Mouse (Mus musculus) mouse trophoblast stem cell (cell line): ENCODE data around the gene Dhdds.

Experiments used
- in situ Hi-C, 2 experiments: fragments of 300-500 bp; cut with MseI, MboI; formaldehyde crosslinking; loops; 2 replicates in 1 of 2; 3 replicates in 1 of 2; pipeline ENCODE4 v1.15.1; 2025

Dhdds gene

DNA sequence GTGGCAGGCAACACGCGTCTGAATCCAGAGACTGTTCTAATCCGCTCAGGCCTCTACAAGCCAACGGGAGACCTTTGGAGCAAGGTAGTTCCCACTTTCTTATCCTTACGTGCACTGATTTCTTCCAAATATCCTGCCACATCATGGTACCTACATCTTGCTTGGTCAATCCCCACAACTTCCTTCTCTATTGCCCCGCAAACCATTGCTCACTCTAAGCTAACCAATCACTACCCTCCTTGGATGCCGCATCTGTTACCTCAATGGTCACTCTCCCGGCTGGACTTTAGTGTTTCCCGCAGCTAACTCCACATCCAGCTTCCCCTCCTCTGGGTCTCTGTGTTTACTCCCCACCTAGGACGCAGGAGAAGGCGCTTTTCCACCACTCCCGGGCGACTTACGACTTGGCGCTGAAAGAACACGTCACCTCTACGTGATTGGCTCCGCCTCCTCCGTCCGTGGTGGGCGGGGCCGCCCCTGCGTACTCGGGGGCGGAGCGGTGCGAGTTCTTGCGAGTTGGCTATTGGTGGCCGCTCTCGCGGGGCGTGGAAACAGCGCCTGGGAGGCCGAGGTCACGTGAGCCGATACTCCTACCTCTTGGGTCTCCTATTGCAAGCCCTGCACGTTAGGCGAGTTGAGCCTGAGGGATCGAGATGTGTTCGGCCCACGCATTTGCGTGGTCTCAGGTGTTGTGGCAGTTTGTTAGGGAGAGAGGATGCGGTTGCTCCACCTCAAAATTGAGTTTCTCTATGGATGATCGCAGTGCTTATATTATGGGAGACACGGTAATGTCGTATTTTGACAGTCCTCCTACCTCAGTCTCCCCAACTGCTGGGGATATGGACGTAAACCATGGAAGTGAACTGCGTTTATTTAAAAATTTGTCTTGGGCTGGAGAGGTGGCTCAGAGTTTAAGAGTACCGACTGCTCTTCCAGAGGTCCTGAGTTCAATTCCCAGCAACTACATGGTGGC, at the start of gene Dhdds:
TSS of gene Dhdds (minus strand) at position 453 of the 973 bp plus-strand sequence.
- in situ Hi-C loops = no loop called here

GRCm38 (mm10) chr4:134047648-134048047, 46.9 kb upstream of the Dhdds start:
- in situ Hi-C loops = no loop called here

GRCm38 (mm10) chr4:134043041-134043440, 42.3 kb upstream of the Dhdds start:
- in situ Hi-C loops = no loop called here

- in situ Hi-C loops = no loop called here
Observed at GRCm38 (mm10) chr4:134041317-134042123, 40.8 kb upstream of the Dhdds start.

DNA sequence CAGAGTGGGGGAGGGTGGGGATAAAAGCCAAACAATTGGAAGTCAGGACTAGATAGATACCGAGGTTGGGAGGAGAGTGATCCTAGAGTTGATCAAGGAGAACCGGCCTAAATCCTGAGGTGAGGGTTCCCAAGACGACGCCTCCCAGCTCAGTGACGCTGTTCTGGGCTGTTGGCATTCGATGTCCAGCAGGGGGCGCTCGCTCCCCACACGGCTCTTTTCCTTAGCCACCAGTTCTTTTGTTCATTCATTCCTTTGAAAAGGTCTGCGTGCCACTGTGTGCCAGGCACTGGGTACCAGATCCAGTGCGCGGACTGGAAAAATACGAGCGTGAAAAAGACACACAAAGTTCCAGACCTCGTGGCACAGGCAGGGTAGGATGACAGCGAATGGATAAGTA, 35.2 kb upstream of the Dhdds start:
- in situ Hi-C loops = loop anchor here in 1 of 2 experiments (5.0 kb wide), 1 partner anchor 41 kb away; no protein-coding TSS in a partner anchor

GRCm38 (mm10) chr4:134025802-134026201, 25.1 kb upstream of the Dhdds start:
- in situ Hi-C loops = no loop called here

GRCm38 (mm10) chr4:134020621-134021020, 19.9 kb upstream of the Dhdds start:
- in situ Hi-C loops = no loop called here

GRCm38 (mm10) chr4:134019641-134020351, 19.1 kb upstream of the Dhdds start:
- in situ Hi-C loops = no loop called here

DNA sequence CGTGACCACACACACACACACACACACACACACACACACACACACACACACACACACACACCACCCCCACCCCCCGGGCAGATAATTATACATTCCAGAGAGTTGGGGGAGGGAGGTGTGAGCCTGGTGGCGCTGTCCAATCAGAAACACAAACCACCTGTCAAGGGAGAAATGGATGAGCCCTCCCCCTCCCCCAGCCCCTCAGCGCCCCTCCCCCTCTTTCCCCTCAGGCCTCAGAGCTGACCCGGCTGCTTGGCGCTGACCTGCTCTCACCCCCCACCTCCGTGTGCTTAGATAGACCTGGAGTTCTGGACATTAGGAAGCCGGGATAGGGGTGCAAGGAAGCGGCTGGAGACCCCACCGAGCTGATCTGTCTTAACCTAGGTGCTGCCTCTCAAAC, 18.5 kb upstream of the Dhdds start:
- in situ Hi-C loops = no loop called here

- in situ Hi-C loops = no loop called here
Observed at GRCm38 (mm10) chr4:134018779-134019145, 18.0 kb upstream of the Dhdds start, which contains the start of gene Lin28a. Gene Lin28a (minus strand): TSS chr4:134018841.

GRCm38 (mm10) chr4:134018038-134018778, 17.5 kb upstream of the Dhdds start:
- in situ Hi-C loops = no loop called here

GRCm38 (mm10) chr4:134017201-134017865, 16.6 kb upstream of the Dhdds start:
- in situ Hi-C loops = no loop called here

- in situ Hi-C loops = no loop called here
Observed at GRCm38 (mm10) chr4:134016767-134017166, 16.0 kb upstream of the Dhdds start.

DNA sequence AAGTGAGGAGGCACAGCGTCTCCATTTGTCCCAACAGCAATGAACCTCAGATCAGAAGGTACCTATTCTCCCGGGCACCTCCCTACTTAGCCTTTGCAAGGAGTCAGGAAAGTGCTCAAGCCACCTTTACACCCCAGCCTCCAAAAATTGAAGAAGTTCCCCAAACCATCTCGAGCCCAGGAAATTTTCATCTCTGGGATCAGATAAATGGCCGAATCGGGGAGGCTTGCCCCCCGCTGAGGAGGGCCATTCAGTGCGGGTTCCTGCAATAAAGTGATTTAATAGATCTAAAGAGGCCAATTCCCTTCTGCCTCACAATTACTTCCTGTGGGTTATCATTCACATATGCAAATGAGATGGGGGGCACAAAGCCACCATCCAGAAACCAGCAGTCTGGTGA, 15.5 kb upstream of the Dhdds start:
- in situ Hi-C loops = no loop called here

- in situ Hi-C loops = no loop called here
Observed at GRCm38 (mm10) chr4:134012858-134013528, 12.3 kb upstream of the Dhdds start.

DNA sequence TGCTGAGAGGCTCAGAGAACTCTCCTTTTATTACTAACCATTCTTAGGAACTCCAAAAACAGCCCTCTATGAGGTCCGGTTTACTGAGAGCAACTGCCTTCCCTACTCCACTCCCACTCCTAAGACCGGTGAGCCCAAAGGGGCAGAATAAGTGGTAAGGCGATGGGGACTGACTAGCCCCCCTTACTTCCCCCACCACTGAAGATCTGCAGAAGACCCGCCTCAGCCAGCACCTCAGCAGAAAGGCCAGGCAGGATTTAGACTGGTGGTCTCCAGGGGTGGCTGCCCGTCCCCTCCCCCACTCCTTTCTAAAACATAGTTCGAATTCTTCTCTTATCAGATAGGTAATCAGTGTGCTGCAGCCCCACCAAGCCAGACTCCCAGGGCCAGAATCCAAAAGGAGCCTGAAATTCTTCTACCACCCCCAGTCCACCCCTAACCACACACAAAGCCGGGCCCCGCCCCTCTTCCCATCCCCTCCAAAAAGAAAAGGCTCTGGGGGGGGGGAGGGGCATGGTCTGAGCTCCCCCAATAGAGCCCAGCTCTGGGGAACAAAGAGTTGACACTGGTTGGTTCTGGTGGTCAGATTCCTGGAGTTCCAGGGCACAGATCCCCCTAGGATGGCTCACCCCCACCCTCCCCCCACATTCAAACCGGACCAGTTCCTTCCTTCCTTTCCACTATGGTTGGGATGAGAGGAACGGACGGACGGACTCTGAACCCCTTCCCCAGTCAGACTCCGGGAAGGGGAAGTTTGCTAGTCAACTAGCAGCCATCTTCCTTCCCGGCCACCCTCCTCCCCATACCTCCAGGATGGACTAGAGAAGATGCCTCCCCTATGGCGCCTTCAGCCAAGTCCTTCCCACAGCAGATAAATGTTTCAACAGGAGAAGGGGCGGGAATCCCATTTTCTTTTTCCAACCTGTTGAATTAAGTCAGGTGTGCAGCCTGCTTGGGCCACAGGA, 11.0 kb upstream of the Dhdds start:
- in situ Hi-C loops = no loop called here

- in situ Hi-C loops = no loop called here
Observed at GRCm38 (mm10) chr4:134009709-134010108, 9.0 kb upstream of the Dhdds start.

GRCm38 (mm10) chr4:134006845-134007244, 6.1 kb upstream of the Dhdds start:
- in situ Hi-C loops = no loop called here
